Mouse (Mus musculus): ENCODE data around the gene C2cd3.

GRCm38 (mm10) chr7:100446271-100446670, 74.2 kb downstream of the C2cd3 start:
- no peak for TF ChIP-seq CTCF (conservative IDR thresholded peaks at IDR 0.05; ENCODE audit: low read length)
- TF ChIP-seq POU5F1 (IDR thresholded peaks at IDR 0.05; ENCODE audit: borderline replicate concordance, low read length) = no peak
- TF ChIP-seq NANOG (IDR thresholded peaks at IDR 0.05; ENCODE audit: borderline replicate concordance, low read length) = no peak
